Mouse (Mus musculus) liver, postnatal 0 days (tissue): ENCODE data around the gene Tex13c2.

ENCODE experiments used
- CTCF ChIP-seq: sonication (generic); IDR thresholded peaks from 2 replicates; pipeline ENCODE4 v1.5.1; 2016; ENCODE audit warnings: antibody characterized with exemption, low read depth
- EP300 ChIP-seq: IDR thresholded peaks from 2 replicates; pipeline ENCODE4 v1.6.1; 2016; ENCODE audit warnings: antibody characterized with exemption, low read depth, mild to moderate bottlenecking

DNA sequence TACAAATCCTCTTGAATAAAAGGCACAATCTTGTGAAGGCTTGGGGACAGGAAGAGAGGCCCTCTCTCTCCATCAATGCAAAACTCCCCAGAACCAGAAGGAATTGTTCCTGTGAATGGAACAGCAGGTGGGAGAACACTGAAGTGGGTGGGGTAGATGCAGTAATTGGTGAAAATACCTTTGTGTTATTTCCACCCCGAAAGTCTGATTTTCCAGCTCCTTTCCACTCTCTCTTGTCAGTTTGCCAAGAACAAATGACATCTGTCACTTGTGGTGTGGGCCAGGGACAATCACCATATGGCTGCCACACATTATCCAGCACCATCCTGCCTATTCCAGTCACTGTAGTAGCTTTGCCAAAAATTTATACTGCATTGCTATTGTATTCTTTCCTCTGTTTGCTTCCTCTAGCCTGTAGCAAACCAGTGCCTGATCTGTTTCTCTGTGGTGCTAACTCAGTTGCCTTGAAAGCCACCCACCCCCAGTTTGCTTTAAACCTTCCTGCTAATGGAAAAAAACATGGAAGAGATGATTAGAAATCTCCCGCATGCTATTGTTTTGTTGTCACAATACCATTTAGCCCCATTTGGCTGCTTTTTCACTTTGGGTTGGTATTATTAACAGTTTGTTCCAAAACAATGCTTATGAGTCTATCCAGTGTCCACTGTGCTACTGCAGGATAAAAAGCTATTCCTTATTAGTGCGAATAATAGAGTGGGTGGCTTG, 50.7 kb downstream of the Tex13c2 start:
- TF ChIP-seq CTCF: no peak
- no peak for TF ChIP-seq EP300
